Mouse (Mus musculus) liver, embryonic 15.5 days (tissue): ENCODE results near the gene Clec12a. TPM values are rescaled to one million over a fixed set of nuclear protein-coding genes. Genes with fewer than 3 reads are reported as not detected.

Source experiments
- ATAC-seq: fragments of 200-750 bp; cut with Nextera tagmentation; 2 replicates; pipeline ENCODE4 v1.8.0; 2017; ENCODE audit warnings: moderate number of reproducible peaks, mild to moderate bottlenecking, moderate library complexity; ENCODE audit not compliant: insufficient read depth
- H3K27ac ChIP-seq: fragments of 300-500 bp; sonication (generic); replicated peaks from 2 replicates; pipeline ENCODE4 v1.5.1; 2015; ENCODE audit warnings: mild to moderate bottlenecking, inconsistent platforms
- H3K27me3 ChIP-seq: fragments of 300-500 bp; sonication (generic); 2 replicates; pipeline ENCODE4 v1.6.1; 2015; ENCODE audit warnings: mild to moderate bottlenecking, inconsistent platforms
- H3K36me3 ChIP-seq: fragments of 300-500 bp; sonication (generic); replicated peaks from 2 replicates; pipeline ENCODE4 v1.6.1; 2015; ENCODE audit warnings: moderate library complexity, mild to moderate bottlenecking, inconsistent platforms
- H3K4me1 ChIP-seq: fragments of 300-500 bp; sonication (generic); replicated peaks from 2 replicates; pipeline ENCODE4 v1.6.1; 2015; ENCODE audit warnings: inconsistent platforms
- H3K4me2 ChIP-seq: fragments of 300-500 bp; sonication (generic); 2 replicates; pipeline ENCODE4 v1.6.1; 2015; ENCODE audit warnings: moderate library complexity, mild to moderate bottlenecking, inconsistent platforms
- H3K4me3 ChIP-seq: fragments of 300-500 bp; sonication (generic); replicated peaks from 2 replicates; pipeline ENCODE4 v1.5.1; 2015; ENCODE audit warnings: mild to moderate bottlenecking, inconsistent platforms
- H3K9ac ChIP-seq: fragments of 300-500 bp; sonication (generic); 2 replicates; pipeline ENCODE4 v1.6.1; 2015; ENCODE audit warnings: moderate library complexity, mild to moderate bottlenecking, inconsistent platforms
- H3K9me3 ChIP-seq: fragments of 300-500 bp; sonication (generic); replicated peaks from 2 replicates; pipeline ENCODE4 v1.6.1; 2016; ENCODE audit warnings: inconsistent platforms
- WGBS: fragments of 180-500 bp; shearing (Covaris S2); methylation state at CpG from one replicate; pipeline ENCODE4 v1.1.7; 2015; ENCODE audit warnings: mixed read lengths; ENCODE audit not compliant: insufficient replicate concordance; 5-methylcytosine and 5-hydroxymethylcytosine counted together
- polyA plus RNA-seq: library from polyadenylated mRNA; unstranded; fragments of >200 nt; fragmentation: Nextera tagmentation; extraction: Ambion mirVana; gene quantifications from 2 replicates; pipeline ENCODE4 v1.2.1, GENCODE M21; 2015

Gene Clec12a
- polyA plus RNA-seq, 1 experiment from 2014 or later: 14.5 TPM

GRCm38 (mm10) chr6:129407324-129407723 lies 64.8 kb downstream of the Clec12a start:
- no peak overlapping the region for H3K9ac ChIP-seq
- no peaks in the 10 kb centered on the region for H3K9me3 ChIP-seq
- H3K4me2 ChIP-seq: no peak overlapping the region
- no peaks in the 10 kb centered on the region for H3K27me3 ChIP-seq
- ATAC-seq: peak; percentile 42; the same call in 1 of the 2 replicates
- H3K27ac ChIP-seq: 0 out of 2 replicates have a peak overlapping the region, but pooled peaks have one; percentile 22
- no peaks in the 10 kb centered on the region for H3K4me1 ChIP-seq
- 9% methylated on average over 2 of the region's 2 CpGs for WGBS
- H3K4me3 ChIP-seq: no peak overlapping the region
- no peaks in the 10 kb centered on the region for H3K36me3 ChIP-seq

- no peak within 1 kb of the TSS for H3K4me3 ChIP-seq
Observed at GRCm38 (mm10) chr6:129408562-129408961, 66.1 kb downstream of the Clec12a start, which contains the start of gene Clec9a. Gene Clec9a (plus strand): TSS chr6:129408862.

GRCm38 (mm10) chr6:129414177-129414576 lies 71.7 kb downstream of the Clec12a start:
- Histone ChIP-seq H3K27me3 (no peaks in the 10 kb centered on the region), H3K27ac (no peak overlapping the region), H3K4me2 (no peak overlapping the region), H3K4me1 (no peaks in the 10 kb centered on the region), H3K36me3 (no peaks in the 10 kb centered on the region), H3K9me3 (no peaks in the 10 kb centered on the region), H3K4me3 (no peak overlapping the region), H3K9ac (no peak overlapping the region)
- ATAC-seq: no peak
- 74% methylated on average over 1 of the region's 1 CpGs for WGBS

More at GRCm38 (mm10) chr6:129408562-129408961, 66.1 kb downstream of the Clec12a start, which contains the start of gene Clec9a:
- Histone ChIP-seq H3K36me3 (no peaks in the 10 kb centered on the region), H3K27ac (0 out of 2 replicates have a peak within 1 kb of the TSS, but pooled peaks have one; percentile 22), H3K9ac (no peak within 1 kb of the TSS), H3K4me1 (no peaks in the 10 kb centered on the region), H3K4me2 (no peak within 1 kb of the TSS), H3K9me3 (no peaks in the 10 kb centered on the region), H3K27me3 (no peaks in the 10 kb centered on the region)
- no peak for ATAC-seq
- WGBS: 52% methylated on average over 2 of the region's 2 CpGs

Other genes with a start within 250 kb of the Clec12a start
- not detected in 2 replicates for gene Clec2e, start 241.8 kb upstream of the Clec12a start, polyA plus RNA-seq
- gene Clec2d, start 162.1 kb upstream of the Clec12a start, polyA plus RNA-seq: 0.58 and 0.59 TPM in 2 replicates
- gene Cd69, start 67.3 kb upstream of the Clec12a start, polyA plus RNA-seq: 0.93 and 1.2 TPM in 2 replicates
- not detected in 2 replicates for gene 4922502D21Rik, start 10.9 kb upstream of the Clec12a start, polyA plus RNA-seq
- gene Clec12b, start 43.2 kb downstream of the Clec12a start, polyA plus RNA-seq: 0.06 and 0.08 TPM in 2 replicates
- gene Clec1b, start 54.6 kb downstream of the Clec12a start, polyA plus RNA-seq: 23.6 and 27.2 TPM in 2 replicates
- gene Clec9a, start 66.2 kb downstream of the Clec12a start, polyA plus RNA-seq: 0.22 and 0.25 TPM in 2 replicates
- gene Clec1a, start 109.3 kb downstream of the Clec12a start, polyA plus RNA-seq: 0.40 and 0.41 TPM in 2 replicates
- 1.2 and 1.3 TPM in 2 replicates for gene Olr1, start 164.5 kb downstream of the Clec12a start, polyA plus RNA-seq
- 0.02 TPM in 1 of 2 replicates, not detected in the other for gene Tmem52b, start 169.9 kb downstream of the Clec12a start, polyA plus RNA-seq
- 26.3 and 27.7 TPM in 2 replicates for gene Gabarapl1, start 190.5 kb downstream of the Clec12a start, polyA plus RNA-seq
- gene Klre1, start 235.2 kb downstream of the Clec12a start, polyA plus RNA-seq: 0.07 TPM in 1 of 2 replicates, not detected in the other
- gene Klrd1, start 249.1 kb downstream of the Clec12a start, polyA plus RNA-seq: 0.70 and 0.76 TPM in 2 replicates